Mouse (Mus musculus) T-cell, adult 2 months (primary cell): ENCODE data around the gene Cwc25.
"Not testable (repeated sequence)": the region's sequence is repeated elsewhere in the genome, so short reads cannot be mapped to it uniquely, and the experiment has no call there.

Experiments
- DNase-seq: peaks from one replicate; pipeline ENCODE4 v3.0.0; 2022; ENCODE audit warnings: low spot score

Cwc25 gene

GRCm38 (mm10) chr11:97801409-97802193 is 35.2 kb upstream of the Cwc25 start:
- no peak for DNase-seq

- no peak for DNase-seq
Observed at GRCm38 (mm10) chr11:97800691-97801408, 34.5 kb upstream of the Cwc25 start.

GRCm38 (mm10) chr11:97799994-97800690 is 33.8 kb upstream of the Cwc25 start:
- peak; percentile 70 for DNase-seq

GRCm38 (mm10) chr11:97799146-97799993 is 33.0 kb upstream of the Cwc25 start:
- peak; percentile 76 for DNase-seq

GRCm38 (mm10) chr11:97798782-97799145 is 32.4 kb upstream of the Cwc25 start, which contains the start of gene Lasp1:
Lasp1 (plus strand) TSS chr11:97799000.
- peak; percentile 93 for DNase-seq

GRCm38 (mm10) chr11:97798083-97798435 is 31.7 kb upstream of the Cwc25 start:
- DNase-seq = no peak

- DNase-seq = no peak
Observed at GRCm38 (mm10) chr11:97797369-97798082, 31.2 kb upstream of the Cwc25 start.

- peak; percentile 77 for DNase-seq
Observed at GRCm38 (mm10) chr11:97796910-97797309, 30.6 kb upstream of the Cwc25 start.

GRCm38 (mm10) chr11:97793165-97793564 is 26.8 kb upstream of the Cwc25 start:
- peak; percentile 73 for DNase-seq

GRCm38 (mm10) chr11:97790778-97791438 is 24.6 kb upstream of the Cwc25 start:
- DNase-seq = not testable (repeated sequence)

- DNase-seq = no peak
Observed at GRCm38 (mm10) chr11:97789727-97790126, 23.4 kb upstream of the Cwc25 start.

GRCm38 (mm10) chr11:97787961-97788360 is 21.6 kb upstream of the Cwc25 start:
- no peak for DNase-seq

- DNase-seq = no peak
Observed at GRCm38 (mm10) chr11:97782564-97782895, 16.2 kb upstream of the Cwc25 start.

GRCm38 (mm10) chr11:97781832-97782563 is 15.6 kb upstream of the Cwc25 start, which contains the start of gene Rpl23:
Rpl23 (minus strand) TSS chr11:97782437.
- DNase-seq = peak; percentile 97

- DNase-seq = no peak
Observed at GRCm38 (mm10) chr11:97781478-97781831, 15.1 kb upstream of the Cwc25 start.

- DNase-seq = no peak
Observed at GRCm38 (mm10) chr11:97779968-97780701, 13.8 kb upstream of the Cwc25 start.

- DNase-seq = no peak
Observed at GRCm38 (mm10) chr11:97778918-97779317, 12.6 kb upstream of the Cwc25 start.

GRCm38 (mm10) chr11:97777129-97777529 is 10.8 kb upstream of the Cwc25 start:
- peak; percentile 24 for DNase-seq

GRCm38 (mm10) chr11:97776497-97777128 is 10.3 kb upstream of the Cwc25 start:
- no peak for DNase-seq
